Mouse (Mus musculus) thymus, adult 2 months (tissue): ENCODE measurements around the gene Cox4i1. TPM values are rescaled to one million over a fixed set of nuclear protein-coding genes. Genes with fewer than 3 reads are reported as not detected.
A peak's percentile ranks its signal among the peaks of the same experiment; 100 is the strongest.

Experiments
- DNase-seq: peaks from one replicate; pipeline ENCODE4 v3.0.0; 2021
- H3K27ac ChIP-seq: fragments of 200-500 bp; 2 replicates; pipeline ENCODE4 v1.5.1; 2012; ENCODE audit warnings: low read length, control low read depth; ENCODE audit not compliant: control insufficient read depth, insufficient read depth
- H3K27me3 ChIP-seq: fragments of 200-500 bp; 2 replicates; pipeline ENCODE4 v1.6.1; 2012; ENCODE audit warnings: mild to moderate bottlenecking, low read length, moderate library complexity, mixed read lengths; ENCODE audit not compliant: control insufficient read depth, insufficient read depth
- H3K36me3 ChIP-seq: fragments of 200-500 bp; 2 replicates; pipeline ENCODE4 v1.6.1; 2012; ENCODE audit warnings: mild to moderate bottlenecking, low read length, moderate library complexity; ENCODE audit not compliant: control insufficient read depth, insufficient read depth
- H3K4me1 ChIP-seq: fragments of 200-500 bp; replicated peaks from 2 replicates; pipeline ENCODE4 v1.6.1; 2012; ENCODE audit warnings: low read length; ENCODE audit not compliant: control insufficient read depth, insufficient read depth
- H3K4me3 ChIP-seq: fragments of 200-500 bp; 2 replicates; pipeline ENCODE4 v1.5.1; 2012; ENCODE audit warnings: mild to moderate bottlenecking, low read length, control low read depth, moderate library complexity; ENCODE audit not compliant: control insufficient read depth, insufficient read depth
- CTCF ChIP-seq: fragments of 200-500 bp; IDR thresholded peaks from 2 replicates; pipeline ENCODE4 v1.5.1; 2012; ENCODE audit warnings: mild to moderate bottlenecking, control low read depth, low read length, moderate library complexity, borderline replicate concordance; ENCODE audit not compliant: control insufficient read depth, poor library complexity, insufficient read depth; ENCODE audit errors: extremely low read depth
- POLR2A ChIP-seq: fragments of 200-500 bp; IDR thresholded peaks from 2 replicates; pipeline ENCODE4 v1.6.1; 2012; ENCODE audit warnings: mild to moderate bottlenecking, low read length, control low read depth, moderate library complexity; ENCODE audit not compliant: control insufficient read depth, poor library complexity, insufficient read depth; ENCODE audit errors: extremely low read depth
- WGBS: fragments of 180-500 bp; shearing (Covaris S2); methylation state at CpG from one replicate; pipeline ENCODE4 v1.1.7; 2018; 5-methylcytosine and 5-hydroxymethylcytosine counted together
- polyA plus RNA-seq: library from polyadenylated mRNA; depleted of rRNA; stranded (reverse); fragments of >200 nt; gene quantifications from 2 replicates; pipeline ENCODE4 v1.2.3, GENCODE M21; 2012

The Cox4i1 gene
- polyA plus RNA-seq, 1 experiment: 1,074 TPM

GRCm38 (mm10) chr8:120634329-120634839, 33.6 kb upstream of the Cox4i1 start:
- H3K36me3 ChIP-seq: no peaks in the 10 kb centered on the region
- H3K27me3 ChIP-seq: no peaks in the 10 kb centered on the region
- H3K27ac ChIP-seq: no peak overlapping the region
- H3K4me3 ChIP-seq: peak overlapping the region; percentile 50
- H3K4me1 ChIP-seq: peaks cover 16% of the 10 kb centered on the region
- peak; percentile 67 for DNase-seq
- 0 out of 2 replicates have a peak, but pooled peaks have one; percentile 14 for TF ChIP-seq CTCF
- TF ChIP-seq POLR2A: peak; percentile 19; the same call in 1 of the 2 replicates
- WGBS: under 1% methylated on average over 41 of the region's 42 CpGs

- H3K4me1 ChIP-seq: no peaks in the 10 kb centered on the region
- TF ChIP-seq CTCF (no peak), POLR2A (no peak)
- no peak for DNase-seq
- H3K4me3 ChIP-seq: no peak overlapping the region
- H3K27ac ChIP-seq: no peak overlapping the region
- H3K27me3 ChIP-seq: no peaks in the 10 kb centered on the region
- 69% methylated on average over 8 of the region's 8 CpGs for WGBS
- no peaks in the 10 kb centered on the region for H3K36me3 ChIP-seq
Observed at GRCm38 (mm10) chr8:120641245-120641644, 26.8 kb upstream of the Cox4i1 start.

GRCm38 (mm10) chr8:120642031-120642662, 25.9 kb upstream of the Cox4i1 start:
- Histone ChIP-seq H3K4me3 (no peak overlapping the region), H3K27me3 (no peaks in the 10 kb centered on the region), H3K36me3 (no peaks in the 10 kb centered on the region), H3K4me1 (no peaks in the 10 kb centered on the region), H3K27ac (no peak overlapping the region)
- 87% methylated on average over 10 of the region's 10 CpGs for WGBS
- DNase-seq: no peak
- 0 out of 2 replicates have a peak, but pooled peaks have one; percentile 13 for TF ChIP-seq CTCF
- TF ChIP-seq POLR2A: no peak

GRCm38 (mm10) chr8:120644663-120645062, 23.4 kb upstream of the Cox4i1 start:
- WGBS: 88% methylated on average over 7 of the region's 7 CpGs
- Histone ChIP-seq H3K27me3 (no peaks in the 10 kb centered on the region), H3K4me3 (no peak overlapping the region), H3K36me3 (no peaks in the 10 kb centered on the region), H3K4me1 (no peaks in the 10 kb centered on the region), H3K27ac (no peak overlapping the region)
- no peak for DNase-seq
- TF ChIP-seq POLR2A (no peak), CTCF (no peak)

GRCm38 (mm10) chr8:120647532-120647931, 20.5 kb upstream of the Cox4i1 start, which contains the start of gene 1190005I06Rik:
TSS of gene 1190005I06Rik (minus strand) at chr8:120647632.
- Histone ChIP-seq H3K4me1 (no peaks in the 10 kb centered on the region), H3K27me3 (no peaks in the 10 kb centered on the region), H3K36me3 (no peaks in the 10 kb centered on the region), H3K27ac (no peak within 1 kb of the TSS), H3K4me3 (no peak within 1 kb of the TSS)
- no peak for DNase-seq
- 91% methylated on average over 7 of the region's 7 CpGs for WGBS
- no peak for TF ChIP-seq POLR2A
- TF ChIP-seq CTCF: no peak

- no peak overlapping the region for H3K27ac ChIP-seq
- no peak for DNase-seq
- no peaks in the 10 kb centered on the region for H3K27me3 ChIP-seq
- no peaks in the 10 kb centered on the region for H3K4me1 ChIP-seq
- 97% methylated on average over 7 of the region's 7 CpGs for WGBS
- H3K36me3 ChIP-seq: peaks cover 35% of the 10 kb centered on the region
- no peak for TF ChIP-seq CTCF
- TF ChIP-seq POLR2A: no peak
- no peak overlapping the region for H3K4me3 ChIP-seq
Observed at GRCm38 (mm10) chr8:120656322-120657052, 11.5 kb upstream of the Cox4i1 start.
